Mouse (Mus musculus) forelimb bud, embryonic 11.5 days (tissue): Measurements from ENCODE around the gene Mea1.

Source experiments
- DNase-seq: peaks from one replicate; pipeline ENCODE4 v3.0.0-alpha.2; 2012; ENCODE audit warnings: low read depth, low spot score

Mea1 gene

GRCm38 (mm10) chr17:46678416-46678815 lies at the start of gene Mea1:
TSS of gene Mea1 (plus strand) at chr17:46678793.
- no peak for DNase-seq

GRCm38 (mm10) chr17:46629685-46630441 lies 48.7 kb upstream of the Mea1 start:
- DNase-seq: peak; percentile 70

- DNase-seq: peak; percentile 74
Measured at GRCm38 (mm10) chr17:46636831-46637523, 41.6 kb upstream of the Mea1 start.

GRCm38 (mm10) chr17:46639929-46640328 lies 38.7 kb upstream of the Mea1 start:
- no peak for DNase-seq

- no peak for DNase-seq
Measured at GRCm38 (mm10) chr17:46642060-46642459, 36.5 kb upstream of the Mea1 start.

- DNase-seq: no peak
Measured at GRCm38 (mm10) chr17:46644152-46644805, 34.3 kb upstream of the Mea1 start.

- no peak for DNase-seq
Measured at GRCm38 (mm10) chr17:46644916-46645475, 33.6 kb upstream of the Mea1 start.

GRCm38 (mm10) chr17:46645561-46646321 lies 32.9 kb upstream of the Mea1 start, which contains the start of the genes Klc4 and Mrpl2:
TSS of gene Klc4 (minus strand) at chr17:46646022.
TSS of gene Mrpl2 (plus strand) at chr17:46646229.
- DNase-seq: peak; percentile 99

DNA sequence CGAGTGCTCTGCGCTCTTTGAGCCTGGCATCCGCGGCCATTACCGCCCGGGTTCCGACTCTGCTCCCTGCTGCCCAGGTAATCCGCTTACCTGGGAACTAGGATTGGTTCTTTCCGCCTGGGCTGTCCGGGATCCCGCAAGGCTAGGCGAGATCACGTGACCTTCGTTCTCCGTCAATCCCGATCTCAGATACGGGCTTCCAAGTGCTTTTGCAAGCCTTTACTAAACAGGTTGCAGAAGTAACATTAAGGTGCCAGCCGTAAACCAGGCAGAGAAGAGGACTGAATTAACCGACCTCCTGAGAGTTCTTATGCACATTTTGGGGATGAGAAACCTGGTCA lies 32.3 kb upstream of the Mea1 start:
- DNase-seq: no peak

DNA sequence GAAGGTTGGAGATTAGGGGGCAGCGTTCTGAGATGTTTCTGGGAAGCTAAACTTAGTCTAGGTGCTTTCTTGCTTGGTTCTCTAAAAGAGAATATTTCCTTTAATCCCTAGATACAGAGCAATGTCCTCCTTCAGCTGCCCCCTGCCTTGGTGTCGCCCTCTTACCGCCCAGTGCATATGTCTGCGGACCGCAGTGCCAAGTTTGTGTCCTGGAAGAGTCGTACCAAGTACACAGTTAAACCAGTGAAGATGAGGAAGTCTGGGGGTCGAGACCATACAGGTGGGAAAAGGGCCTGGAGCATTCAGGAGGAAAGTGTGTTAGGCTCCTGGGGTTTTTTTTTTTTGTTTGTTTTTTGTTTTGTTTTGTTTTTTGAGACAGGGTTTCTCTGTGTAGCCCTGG lies 31.3 kb upstream of the Mea1 start:
- DNase-seq: no peak

DNA sequence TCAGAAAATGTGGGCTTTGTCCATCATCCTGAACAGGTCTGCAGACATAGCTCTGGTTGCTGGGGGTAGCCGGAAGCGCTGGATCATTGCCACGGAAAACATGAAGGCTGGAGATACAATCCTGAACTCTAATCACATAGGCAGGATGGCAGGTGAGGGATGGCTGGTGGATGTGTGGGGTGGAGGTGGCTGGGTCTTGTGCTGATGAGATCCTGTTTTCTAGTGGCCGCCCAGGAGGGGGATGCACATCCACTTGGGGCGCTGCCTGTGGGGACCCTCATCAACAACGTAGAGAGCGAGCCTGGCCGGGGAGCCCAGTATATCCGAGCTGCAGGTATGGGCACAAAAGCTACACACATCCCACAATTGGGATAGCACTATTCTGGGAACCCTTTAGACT lies 30.2 kb upstream of the Mea1 start:
- no peak for DNase-seq

DNA sequence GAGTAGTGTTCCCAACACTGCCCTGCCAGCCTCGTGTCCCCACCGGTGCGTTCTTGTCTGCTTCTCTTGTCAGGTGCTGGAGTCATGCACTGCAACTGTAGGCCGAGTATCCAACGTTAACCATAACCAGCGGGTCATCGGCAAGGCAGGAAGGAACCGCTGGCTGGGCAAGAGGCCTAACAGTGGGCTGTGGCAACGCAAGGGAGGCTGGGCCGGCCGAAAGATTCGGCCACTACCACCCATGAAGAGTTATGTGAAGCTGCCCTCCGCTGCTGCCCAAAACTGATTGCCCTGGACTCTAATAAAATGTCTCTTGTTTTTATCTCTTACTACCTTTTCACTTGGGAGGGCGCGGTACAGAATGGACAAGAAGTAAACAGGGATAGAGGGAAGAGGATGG lies 28.8 kb upstream of the Mea1 start:
- DNase-seq: no peak

DNA sequence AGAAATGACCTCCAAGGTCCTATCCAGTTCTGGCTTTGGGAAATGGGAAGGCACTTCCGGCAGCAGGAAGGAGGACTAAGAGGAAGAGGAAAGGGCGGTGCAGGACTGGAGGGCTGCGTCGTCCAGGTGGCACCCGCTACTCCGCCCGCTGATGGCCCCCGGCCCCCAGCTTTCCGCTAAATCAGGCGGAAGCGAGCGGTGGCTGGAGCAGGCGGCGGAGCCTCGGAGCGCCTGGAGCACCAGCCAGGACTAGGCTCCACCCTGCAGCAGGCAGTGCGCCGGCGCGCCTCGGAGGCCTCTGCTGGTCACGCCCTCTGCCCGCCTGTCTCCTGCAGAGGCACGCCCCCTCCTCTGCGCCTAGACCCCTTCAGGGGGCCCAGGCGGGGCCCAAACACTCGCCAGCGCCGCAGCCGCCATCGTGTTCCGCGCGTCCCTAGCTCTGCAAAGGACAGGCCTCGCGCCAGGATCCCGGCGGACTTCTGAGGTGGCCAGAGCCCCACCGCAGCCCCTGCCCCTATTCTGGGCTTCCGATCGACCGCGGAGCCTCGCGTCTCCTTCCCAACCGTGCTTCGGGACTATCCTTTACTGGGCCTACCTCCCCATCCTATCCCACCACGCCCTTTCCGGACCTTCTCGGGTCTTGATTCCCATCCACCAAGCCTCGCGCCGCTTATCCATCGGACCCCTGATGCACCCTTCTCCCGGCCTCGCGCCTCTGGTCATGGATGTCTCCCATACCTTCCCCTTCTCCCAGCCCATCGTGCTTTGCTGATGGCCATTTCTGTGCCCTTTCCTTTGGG lies 28.2 kb upstream of the Mea1 start, which contains the start of gene Cul7:
Gene Cul7, plus strand, starts transcription at position 106 of the 800 bp plus-strand sequence.
- peak; percentile 92 for DNase-seq

DNA sequence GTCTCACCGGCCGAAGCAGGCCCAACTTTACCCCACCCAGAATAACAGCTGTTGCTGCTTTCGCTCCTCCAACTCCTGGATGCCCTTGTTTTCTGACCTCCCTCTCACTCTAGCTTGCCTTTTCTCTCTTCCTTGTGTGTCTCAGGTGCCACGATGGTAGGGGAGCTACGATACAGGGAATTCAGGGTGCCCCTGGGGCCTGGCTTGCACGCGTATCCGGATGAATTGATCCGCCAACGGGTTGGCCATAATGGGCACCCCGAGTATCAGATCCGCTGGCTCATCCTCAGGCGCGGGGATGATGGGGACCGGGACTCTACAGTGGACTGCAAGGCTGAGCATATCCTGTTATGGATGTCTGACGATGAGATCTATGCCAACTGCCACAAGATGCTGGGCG lies 27.3 kb upstream of the Mea1 start:
- DNase-seq: no peak

GRCm38 (mm10) chr17:46651755-46652547 lies 26.6 kb upstream of the Mea1 start:
- no peak for DNase-seq

- no peak for DNase-seq
Measured at GRCm38 (mm10) chr17:46656054-46656453, 22.5 kb upstream of the Mea1 start.

GRCm38 (mm10) chr17:46661351-46661750 lies 17.2 kb upstream of the Mea1 start:
- DNase-seq: no peak

DNA sequence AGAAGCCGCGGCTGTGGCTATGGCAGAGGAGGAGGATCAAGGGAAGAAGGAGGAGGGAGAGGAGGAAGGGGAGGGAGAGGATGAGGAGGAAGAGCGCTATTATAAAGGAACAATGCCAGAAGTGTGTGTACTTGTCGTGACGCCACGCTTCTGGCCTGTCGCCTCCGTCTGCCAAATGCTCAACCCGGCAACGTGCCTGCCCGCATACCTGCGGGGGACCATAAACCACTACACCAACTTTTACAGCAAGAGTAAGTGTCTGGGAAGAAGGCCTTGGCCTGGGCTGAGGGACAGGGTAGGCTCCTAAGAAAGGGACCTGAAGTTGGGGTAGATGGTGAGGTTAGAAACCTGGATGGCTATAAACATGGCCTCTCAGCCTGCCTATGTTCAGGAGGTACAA lies 16.6 kb upstream of the Mea1 start:
- no peak for DNase-seq

GRCm38 (mm10) chr17:46662730-46663129 lies 15.9 kb upstream of the Mea1 start:
- no peak for DNase-seq

DNA sequence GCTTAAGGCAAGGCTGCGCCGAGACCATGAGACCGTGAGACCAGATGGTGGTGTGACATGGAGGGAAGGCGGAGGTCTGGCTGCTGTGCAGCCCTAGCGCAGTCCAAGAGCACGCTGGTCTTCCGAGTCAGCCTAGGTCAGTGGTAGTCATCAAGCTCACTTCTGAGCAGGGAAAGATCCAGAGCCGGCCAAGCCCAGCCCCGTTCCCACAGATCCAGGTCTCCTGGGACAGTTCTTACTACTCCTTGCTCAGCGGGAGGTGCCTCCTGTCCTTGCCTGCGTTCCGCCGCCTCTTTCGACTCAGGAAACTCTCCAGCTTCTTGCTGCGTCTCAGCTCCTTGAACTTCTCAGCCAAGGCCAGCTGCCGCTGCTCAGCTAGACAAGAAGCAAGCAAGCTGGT lies 10.9 kb upstream of the Mea1 start:
- no peak for DNase-seq
